Mouse (Mus musculus): ENCODE results near the gene Lrrc4b. TPM values are rescaled to one million over a fixed set of nuclear protein-coding genes. Genes with fewer than 3 reads are reported as not detected.

Lrrc4b gene
- polyA plus RNA-seq, 1 experiment, result not detected

GRCm38 (mm10) chr7:44482836-44483435 lies 54.1 kb downstream of the Lrrc4b start:
- Histone ChIP-seq H3K27me3 (ENCODE audit: control insufficient read depth, insufficient read depth, insufficient read length) (no peaks in the 10 kb centered on the region), H3K36me3 (ENCODE audit: control insufficient read depth, insufficient read depth) (no peaks in the 10 kb centered on the region), H3K79me3 (ENCODE audit: low read depth) (no peaks in the 10 kb centered on the region), H3ac (ENCODE audit: control insufficient read depth, insufficient read length, low read depth) (no peak overlapping the region), H3K79me2 (ENCODE audit: control insufficient read depth, insufficient read depth) (no peaks in the 10 kb centered on the region), H3K4me3 (ENCODE audit: insufficient read depth, poor library complexity, severe bottlenecking) (no peak overlapping the region)
- no peak for TF ChIP-seq CTCF (IDR thresholded peaks at IDR 0.05; ENCODE audit: control insufficient read depth, insufficient read depth, insufficient read length)
- TF ChIP-seq MAX (IDR thresholded peaks at IDR 0.05), result no peak
- no peak for TF ChIP-seq FOSL1 (IDR thresholded peaks at IDR 0.05; ENCODE audit: insufficient read depth, low read length, poor library complexity, severe bottlenecking)
- TF ChIP-seq MYOD1 (IDR thresholded peaks at IDR 0.05; ENCODE audit: control insufficient read depth, insufficient read length, low read depth), result no peak
- no peak for TF ChIP-seq USF1 (IDR thresholded peaks at IDR 0.05; ENCODE audit: low read depth)
- no peak for TF ChIP-seq CEBPB (IDR thresholded peaks at IDR 0.05; ENCODE audit: low read depth)
- TF ChIP-seq MYOG (IDR thresholded peaks at IDR 0.05; ENCODE audit: control insufficient read depth, extremely low read depth, insufficient read length), result no peak

- TF ChIP-seq FOSL1 (IDR thresholded peaks at IDR 0.05; ENCODE audit: insufficient read depth, low read length, poor library complexity, severe bottlenecking) (no peak), MYOD1 (IDR thresholded peaks at IDR 0.05; ENCODE audit: control insufficient read depth, insufficient read length, low read depth) (no peak), MYOG (IDR thresholded peaks at IDR 0.05; ENCODE audit: control insufficient read depth, extremely low read depth, insufficient read length) (no peak), CEBPB (IDR thresholded peaks at IDR 0.05; ENCODE audit: low read depth) (no peak), USF1 (IDR thresholded peaks at IDR 0.05; ENCODE audit: low read depth) (no peak), CTCF (IDR thresholded peaks at IDR 0.05; ENCODE audit: control insufficient read depth, insufficient read depth, insufficient read length) (no peak), MAX (IDR thresholded peaks at IDR 0.05) (no peak)
- Histone ChIP-seq H3ac (ENCODE audit: control insufficient read depth, insufficient read length, low read depth) (no peak overlapping the region), H3K27me3 (ENCODE audit: control insufficient read depth, insufficient read depth, insufficient read length) (no peaks in the 10 kb centered on the region), H3K79me3 (ENCODE audit: low read depth) (no peaks in the 10 kb centered on the region), H3K79me2 (ENCODE audit: control insufficient read depth, insufficient read depth) (no peaks in the 10 kb centered on the region), H3K4me3 (ENCODE audit: insufficient read depth, poor library complexity, severe bottlenecking) (no peak overlapping the region), H3K36me3 (ENCODE audit: control insufficient read depth, insufficient read depth) (no peaks in the 10 kb centered on the region)
These were observed 55.3 kb downstream of the Lrrc4b start for GRCm38 (mm10) chr7:44484109-44484508.

- Histone ChIP-seq H3K27me3 (ENCODE audit: control insufficient read depth, insufficient read depth, insufficient read length) (no peaks in the 10 kb centered on the region), H3K4me3 (ENCODE audit: insufficient read depth, poor library complexity, severe bottlenecking) (no peak overlapping the region), H3ac (ENCODE audit: control insufficient read depth, insufficient read length, low read depth) (no peak overlapping the region), H3K36me3 (ENCODE audit: control insufficient read depth, insufficient read depth) (no peaks in the 10 kb centered on the region), H3K79me3 (ENCODE audit: low read depth) (no peaks in the 10 kb centered on the region), H3K79me2 (ENCODE audit: control insufficient read depth, insufficient read depth) (no peaks in the 10 kb centered on the region)
- TF ChIP-seq MYOD1 (IDR thresholded peaks at IDR 0.05; ENCODE audit: control insufficient read depth, insufficient read length, low read depth), result no peak
- peak; percentile 71 for TF ChIP-seq CTCF (IDR thresholded peaks at IDR 0.05; ENCODE audit: control insufficient read depth, insufficient read depth, insufficient read length)
- no peak for TF ChIP-seq FOSL1 (IDR thresholded peaks at IDR 0.05; ENCODE audit: insufficient read depth, low read length, poor library complexity, severe bottlenecking)
- no peak for TF ChIP-seq MYOG (IDR thresholded peaks at IDR 0.05; ENCODE audit: control insufficient read depth, extremely low read depth, insufficient read length)
- no peak for TF ChIP-seq USF1 (IDR thresholded peaks at IDR 0.05; ENCODE audit: low read depth)
These were observed 56.2 kb downstream of the Lrrc4b start for GRCm38 (mm10) chr7:44484841-44485571.

- TF ChIP-seq MYOG (IDR thresholded peaks at IDR 0.05; ENCODE audit: control insufficient read depth, extremely low read depth, insufficient read length) (no peak), CTCF (IDR thresholded peaks at IDR 0.05; ENCODE audit: control insufficient read depth, insufficient read depth, insufficient read length) (no peak), MYOD1 (IDR thresholded peaks at IDR 0.05; ENCODE audit: control insufficient read depth, insufficient read length, low read depth) (no peak), MAX (IDR thresholded peaks at IDR 0.05) (no peak), FOSL1 (IDR thresholded peaks at IDR 0.05; ENCODE audit: insufficient read depth, low read length, poor library complexity, severe bottlenecking) (no peak), USF1 (IDR thresholded peaks at IDR 0.05; ENCODE audit: low read depth) (no peak), CEBPB (IDR thresholded peaks at IDR 0.05; ENCODE audit: low read depth) (no peak)
- Histone ChIP-seq H3K27me3 (ENCODE audit: control insufficient read depth, insufficient read depth, insufficient read length) (no peaks in the 10 kb centered on the region), H3ac (ENCODE audit: control insufficient read depth, insufficient read length, low read depth) (no peak overlapping the region), H3K4me3 (ENCODE audit: insufficient read depth, poor library complexity, severe bottlenecking) (no peak overlapping the region), H3K79me3 (ENCODE audit: low read depth) (no peaks in the 10 kb centered on the region), H3K36me3 (ENCODE audit: control insufficient read depth, insufficient read depth) (no peaks in the 10 kb centered on the region), H3K79me2 (ENCODE audit: control insufficient read depth, insufficient read depth) (no peaks in the 10 kb centered on the region)
These were observed 56.9 kb downstream of the Lrrc4b start for GRCm38 (mm10) chr7:44485572-44486195.

- Histone ChIP-seq H3ac (ENCODE audit: control insufficient read depth, insufficient read length, low read depth) (no peak overlapping the region), H3K4me3 (ENCODE audit: insufficient read depth, poor library complexity, severe bottlenecking) (no peak overlapping the region), H3K27me3 (ENCODE audit: control insufficient read depth, insufficient read depth, insufficient read length) (no peaks in the 10 kb centered on the region), H3K79me3 (ENCODE audit: low read depth) (no peaks in the 10 kb centered on the region), H3K79me2 (ENCODE audit: control insufficient read depth, insufficient read depth) (no peaks in the 10 kb centered on the region), H3K36me3 (ENCODE audit: control insufficient read depth, insufficient read depth) (no peaks in the 10 kb centered on the region)
- TF ChIP-seq MYOG (IDR thresholded peaks at IDR 0.05; ENCODE audit: control insufficient read depth, extremely low read depth, insufficient read length), result no peak
- no peak for TF ChIP-seq CTCF (IDR thresholded peaks at IDR 0.05; ENCODE audit: control insufficient read depth, insufficient read depth, insufficient read length)
- no peak for TF ChIP-seq CEBPB (IDR thresholded peaks at IDR 0.05; ENCODE audit: low read depth)
- no peak for TF ChIP-seq USF1 (IDR thresholded peaks at IDR 0.05; ENCODE audit: low read depth)
- TF ChIP-seq MAX (IDR thresholded peaks at IDR 0.05), result no peak
- TF ChIP-seq MYOD1 (IDR thresholded peaks at IDR 0.05; ENCODE audit: control insufficient read depth, insufficient read length, low read depth), result no peak
These were observed 58.2 kb downstream of the Lrrc4b start for GRCm38 (mm10) chr7:44486927-44487575.
